Mouse (Mus musculus): ENCODE data around the gene Ptprr. TPM values are rescaled to one million over a fixed set of nuclear protein-coding genes. Genes with fewer than 3 reads are reported as not detected.

Ptprr gene
- polyA plus RNA-seq, 1 experiment, result 0.77 TPM

DNA sequence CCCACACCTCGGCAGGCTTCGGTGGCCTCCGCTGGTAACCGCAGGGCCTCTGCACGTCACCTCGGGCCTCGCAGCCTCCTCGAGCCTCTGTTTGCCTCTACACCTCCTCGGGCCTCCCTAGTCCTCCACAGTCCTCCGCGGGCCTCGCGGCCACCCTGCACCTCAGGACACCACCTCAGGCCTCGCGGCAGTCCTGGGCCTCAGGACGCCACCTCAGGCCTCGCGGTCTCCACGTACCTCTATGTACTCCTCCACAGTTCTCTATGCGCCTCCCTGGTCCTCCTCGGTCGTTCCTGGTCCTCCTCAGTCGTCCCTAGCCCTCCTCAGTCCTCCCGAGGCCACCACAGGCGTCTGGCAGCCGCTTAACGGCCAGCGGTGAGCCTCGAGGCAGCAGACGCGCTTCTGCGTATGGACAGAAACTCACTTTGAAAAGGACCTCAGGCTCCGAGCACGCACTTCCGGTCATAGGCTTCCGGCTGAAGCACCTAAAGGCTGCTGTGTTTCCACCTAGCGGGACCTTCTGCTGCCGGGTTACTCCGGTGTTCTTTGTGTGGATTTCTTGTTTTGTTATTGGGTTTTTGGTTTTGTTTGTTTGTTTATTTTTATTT is 96.0 kb downstream of the Ptprr start, which contains the start of gene 4933416C03Rik:
TSS of gene 4933416C03Rik (minus strand) at position 51 of the 608 bp plus-strand sequence.
- Histone ChIP-seq H3K4me1 (ENCODE audit: control insufficient read depth, insufficient read depth, low read length) (0 out of 2 replicates have a peak, but pooled peaks cover 5% of the 10 kb centered on the region), H3K4me3 (ENCODE audit: control insufficient read depth, low read depth, low read length) (peak within 1 kb of the TSS; percentile 95), H3K36me3 (ENCODE audit: control insufficient read depth, insufficient read depth, low read length) (peaks cover 2% of the 10 kb centered on the region), H3K27me3 (ENCODE audit: control insufficient read depth, insufficient read depth, low read length) (no peaks in the 10 kb centered on the region), H3K27ac (ENCODE audit: control insufficient read depth, insufficient read depth, low read depth, low read length) (peak within 1 kb of the TSS; percentile 98)
- TF ChIP-seq CTCF (IDR thresholded peaks at IDR 0.05; ENCODE audit: control insufficient read depth, insufficient read depth, insufficient replicate concordance, low read depth, low read length), result no peak
- TF ChIP-seq POLR2A (IDR thresholded peaks at IDR 0.05; ENCODE audit: control insufficient read depth, low read depth, low read length), result peak; percentile 90

DNA sequence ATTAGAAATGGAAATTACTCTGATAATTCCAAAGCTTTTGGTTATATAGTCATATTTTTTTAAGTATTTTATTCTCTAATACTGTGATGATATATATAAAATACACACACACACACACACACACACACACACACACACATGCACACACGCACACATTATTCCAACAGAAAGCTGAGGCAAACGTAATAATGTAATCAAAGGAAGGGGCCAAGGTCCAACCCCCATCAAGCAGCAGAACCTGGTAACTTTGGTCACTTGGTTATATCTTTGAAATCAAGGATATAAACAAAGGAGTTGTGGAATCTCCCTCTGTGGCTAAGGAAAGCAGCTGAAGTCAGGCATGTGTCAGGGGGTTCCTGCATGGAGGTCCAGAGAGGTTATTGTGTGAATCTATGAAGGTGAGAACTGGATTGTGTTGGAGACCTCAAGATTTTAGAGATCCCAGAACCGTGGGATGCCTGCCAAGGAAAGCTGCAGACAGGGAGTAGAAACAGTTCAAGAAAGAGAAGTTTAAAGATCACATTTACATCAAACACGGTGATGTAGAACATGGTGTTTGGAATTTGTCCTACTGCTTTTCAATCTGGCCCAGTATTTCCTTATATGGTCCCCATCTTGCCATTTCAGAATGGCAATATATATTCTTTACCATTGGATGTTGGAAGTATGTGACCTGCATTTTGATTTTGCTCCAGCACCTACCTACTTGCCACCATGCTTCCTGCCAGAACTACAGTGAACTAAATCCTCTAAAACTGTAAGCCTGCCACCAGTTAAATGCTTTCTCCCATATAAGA is 98.1 kb downstream of the Ptprr start:
- Histone ChIP-seq H3K36me3 (ENCODE audit: control insufficient read depth, insufficient read depth, low read length) (peaks cover 2% of the 10 kb centered on the region), H3K4me1 (ENCODE audit: control insufficient read depth, insufficient read depth, low read length) (0 out of 2 replicates have a peak, but pooled peaks cover 5% of the 10 kb centered on the region), H3K27me3 (ENCODE audit: control insufficient read depth, insufficient read depth, low read length) (no peaks in the 10 kb centered on the region), H3K27ac (ENCODE audit: control insufficient read depth, insufficient read depth, low read depth, low read length) (no peak overlapping the region), H3K4me3 (ENCODE audit: control insufficient read depth, low read depth, low read length) (no peak overlapping the region)
- TF ChIP-seq CTCF (IDR thresholded peaks at IDR 0.05; ENCODE audit: control insufficient read depth, insufficient read depth, insufficient replicate concordance, low read depth, low read length) (no peak), POLR2A (IDR thresholded peaks at IDR 0.05; ENCODE audit: control insufficient read depth, low read depth, low read length) (no peak)

GRCm38 (mm10) chr10:116117060-116117459 is 99.0 kb downstream of the Ptprr start:
- TF ChIP-seq POLR2A (IDR thresholded peaks at IDR 0.05; ENCODE audit: control insufficient read depth, low read depth, low read length), result no peak
- no peak for TF ChIP-seq CTCF (IDR thresholded peaks at IDR 0.05; ENCODE audit: control insufficient read depth, insufficient read depth, insufficient replicate concordance, low read depth, low read length)
- Histone ChIP-seq H3K4me1 (ENCODE audit: control insufficient read depth, insufficient read depth, low read length) (0 out of 2 replicates have a peak, but pooled peaks cover 5% of the 10 kb centered on the region), H3K27ac (ENCODE audit: control insufficient read depth, insufficient read depth, low read depth, low read length) (no peak overlapping the region), H3K36me3 (ENCODE audit: control insufficient read depth, insufficient read depth, low read length) (peaks cover 2% of the 10 kb centered on the region), H3K4me3 (ENCODE audit: control insufficient read depth, low read depth, low read length) (no peak overlapping the region), H3K27me3 (ENCODE audit: control insufficient read depth, insufficient read depth, low read length) (no peaks in the 10 kb centered on the region)

- H3K27me3 ChIP-seq (ENCODE audit: control insufficient read depth, insufficient read depth, low read length), result no peaks in the 10 kb centered on the region
- no peak overlapping the region for H3K27ac ChIP-seq (ENCODE audit: control insufficient read depth, insufficient read depth, low read depth, low read length)
- no peaks in the 10 kb centered on the region for H3K4me1 ChIP-seq (ENCODE audit: control insufficient read depth, insufficient read depth, low read length)
- H3K36me3 ChIP-seq (ENCODE audit: control insufficient read depth, insufficient read depth, low read length), result no peaks in the 10 kb centered on the region
- TF ChIP-seq CTCF (IDR thresholded peaks at IDR 0.05; ENCODE audit: control insufficient read depth, insufficient read depth, insufficient replicate concordance, low read depth, low read length) (no peak), POLR2A (IDR thresholded peaks at IDR 0.05; ENCODE audit: control insufficient read depth, low read depth, low read length) (no peak)
- no peak overlapping the region for H3K4me3 ChIP-seq (ENCODE audit: control insufficient read depth, low read depth, low read length)
These were observed 103.5 kb downstream of the Ptprr start for GRCm38 (mm10) chr10:116121463-116121862.

- Histone ChIP-seq H3K27ac (ENCODE audit: control insufficient read depth, insufficient read depth, low read depth, low read length) (no peak overlapping the region), H3K4me3 (ENCODE audit: control insufficient read depth, low read depth, low read length) (no peak overlapping the region), H3K36me3 (ENCODE audit: control insufficient read depth, insufficient read depth, low read length) (no peaks in the 10 kb centered on the region), H3K27me3 (ENCODE audit: control insufficient read depth, insufficient read depth, low read length) (no peaks in the 10 kb centered on the region), H3K4me1 (ENCODE audit: control insufficient read depth, insufficient read depth, low read length) (no peaks in the 10 kb centered on the region)
- TF ChIP-seq CTCF (IDR thresholded peaks at IDR 0.05; ENCODE audit: control insufficient read depth, insufficient read depth, insufficient replicate concordance, low read depth, low read length), result no peak
- no peak for TF ChIP-seq POLR2A (IDR thresholded peaks at IDR 0.05; ENCODE audit: control insufficient read depth, low read depth, low read length)
These were observed 105.8 kb downstream of the Ptprr start for GRCm38 (mm10) chr10:116123808-116124207.

DNA sequence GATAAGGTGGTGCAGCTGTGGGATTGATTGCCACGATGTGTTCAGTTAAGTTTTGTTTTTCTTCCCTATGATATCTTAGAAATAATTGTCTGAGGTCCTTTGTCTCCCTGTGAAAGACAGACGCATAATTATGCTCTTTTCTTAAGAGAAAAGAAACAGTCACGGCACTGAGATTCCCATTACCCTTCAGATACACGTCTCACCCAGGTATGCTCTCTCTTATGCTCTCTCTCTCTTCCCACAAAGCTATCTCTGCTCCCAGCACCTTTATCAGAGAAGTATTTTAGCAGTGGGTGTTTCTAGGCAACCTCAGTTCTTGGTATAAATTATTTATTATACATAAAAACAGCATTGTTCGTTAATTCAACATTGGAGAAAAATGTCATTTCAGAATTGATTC is 107.4 kb downstream of the Ptprr start:
- Histone ChIP-seq H3K4me1 (ENCODE audit: control insufficient read depth, insufficient read depth, low read length) (no peaks in the 10 kb centered on the region), H3K36me3 (ENCODE audit: control insufficient read depth, insufficient read depth, low read length) (no peaks in the 10 kb centered on the region), H3K4me3 (ENCODE audit: control insufficient read depth, low read depth, low read length) (no peak overlapping the region), H3K27ac (ENCODE audit: control insufficient read depth, insufficient read depth, low read depth, low read length) (no peak overlapping the region), H3K27me3 (ENCODE audit: control insufficient read depth, insufficient read depth, low read length) (no peaks in the 10 kb centered on the region)
- TF ChIP-seq POLR2A (IDR thresholded peaks at IDR 0.05; ENCODE audit: control insufficient read depth, low read depth, low read length) (no peak), CTCF (IDR thresholded peaks at IDR 0.05; ENCODE audit: control insufficient read depth, insufficient read depth, insufficient replicate concordance, low read depth, low read length) (no peak)

GRCm38 (mm10) chr10:116130401-116130800 is 112.4 kb downstream of the Ptprr start:
- H3K27ac ChIP-seq (ENCODE audit: control insufficient read depth, insufficient read depth, low read depth, low read length), result no peak overlapping the region
- H3K4me3 ChIP-seq (ENCODE audit: control insufficient read depth, low read depth, low read length), result no peak overlapping the region
- TF ChIP-seq CTCF (IDR thresholded peaks at IDR 0.05; ENCODE audit: control insufficient read depth, insufficient read depth, insufficient replicate concordance, low read depth, low read length) (no peak), POLR2A (IDR thresholded peaks at IDR 0.05; ENCODE audit: control insufficient read depth, low read depth, low read length) (no peak)
- H3K4me1 ChIP-seq (ENCODE audit: control insufficient read depth, insufficient read depth, low read length), result no peaks in the 10 kb centered on the region
- H3K27me3 ChIP-seq (ENCODE audit: control insufficient read depth, insufficient read depth, low read length), result no peaks in the 10 kb centered on the region
- no peaks in the 10 kb centered on the region for H3K36me3 ChIP-seq (ENCODE audit: control insufficient read depth, insufficient read depth, low read length)
